Mouse (Mus musculus) adrenal gland, postnatal 36 days (tissue): ENCODE measurements around the gene Dzip3. TPM values are rescaled to one million over a fixed set of nuclear protein-coding genes. Genes with fewer than 3 reads are reported as not detected.
A peak's percentile ranks its signal among the peaks of the same experiment; 100 is the strongest.

ENCODE experiments used
- DNase-seq, 2 experiments: peaks; one replicate each; pipeline ENCODE4 v3.0.0; 2021; ENCODE audit warnings: mixed read lengths in 1 of 2
- long read RNA-seq, 2 experiments: library from polyadenylated mRNA; stranded (forward); transcript quantifications; one replicate each; pipeline ENCODE4 v2.0.0; 2021; ENCODE audit warnings: borderline sequencing depth in 2 of 2
- total RNA-seq, 2 experiments: library from RNA; stranded (reverse); gene quantifications; 2 replicates each; pipeline ENCODE4 v1.2.3; 2021

Dzip3 gene
- 10 to 100 TPM; 19.2 to 21.8 TPM for total RNA-seq
- long read RNA-seq, experiment 1, partial matches to known transcripts: 4 of 8 reads
- long read RNA-seq, experiment 1, other reads (novel, unspliced or antisense): 4 of 8 reads
- long read RNA-seq, experiment 2, partial matches to known transcripts: 1 of 3 reads
- long read RNA-seq, experiment 2, other reads (novel, unspliced or antisense): 2 of 3 reads

DNA sequence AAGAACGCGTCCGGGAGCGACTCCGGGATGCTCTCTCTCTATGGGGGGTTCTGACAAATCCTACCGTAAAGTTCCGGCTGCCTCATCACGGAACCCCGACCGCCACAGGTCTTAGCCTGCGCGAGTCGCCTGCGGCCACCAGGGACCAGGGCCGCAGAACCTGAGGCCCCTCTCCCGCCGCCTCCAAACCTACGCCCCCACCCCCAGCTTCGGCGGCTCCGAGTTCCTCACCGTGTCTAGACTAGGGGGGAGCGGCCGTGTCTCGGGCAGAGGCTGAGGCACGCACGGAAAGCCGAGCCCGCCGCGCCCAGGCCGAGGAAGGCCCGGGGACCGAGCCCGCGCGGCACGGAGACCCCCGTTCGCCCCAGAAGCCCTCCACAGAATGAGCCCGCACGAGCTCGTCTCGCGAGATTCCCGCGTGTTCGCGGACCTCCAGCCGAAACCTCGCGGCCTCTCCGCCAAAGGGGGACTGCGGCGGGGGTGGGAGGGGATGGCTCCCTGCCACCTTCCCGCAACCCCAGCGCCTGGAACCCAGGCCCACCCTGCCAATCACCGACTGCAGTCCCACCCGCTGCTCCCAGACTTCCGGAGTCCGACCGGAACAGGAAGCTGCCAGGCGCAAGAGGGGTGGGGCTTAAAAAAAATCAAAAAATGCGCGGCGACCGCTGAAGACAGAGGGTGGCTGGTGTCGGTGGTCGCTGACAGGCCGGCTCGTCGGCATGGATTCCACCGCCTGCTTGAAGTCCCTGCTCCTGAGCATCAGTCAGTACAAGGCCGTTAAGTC, at the start of gene Dzip3, which contains the start of gene Cip2a:
Gene Dzip3 (minus strand): TSS at position 607 of the 784 bp plus-strand sequence.
Gene Cip2a (plus strand): TSS at position 627 of the 784 bp plus-strand sequence.
- peak; percentile 90 to 92 for DNase-seq

DNA sequence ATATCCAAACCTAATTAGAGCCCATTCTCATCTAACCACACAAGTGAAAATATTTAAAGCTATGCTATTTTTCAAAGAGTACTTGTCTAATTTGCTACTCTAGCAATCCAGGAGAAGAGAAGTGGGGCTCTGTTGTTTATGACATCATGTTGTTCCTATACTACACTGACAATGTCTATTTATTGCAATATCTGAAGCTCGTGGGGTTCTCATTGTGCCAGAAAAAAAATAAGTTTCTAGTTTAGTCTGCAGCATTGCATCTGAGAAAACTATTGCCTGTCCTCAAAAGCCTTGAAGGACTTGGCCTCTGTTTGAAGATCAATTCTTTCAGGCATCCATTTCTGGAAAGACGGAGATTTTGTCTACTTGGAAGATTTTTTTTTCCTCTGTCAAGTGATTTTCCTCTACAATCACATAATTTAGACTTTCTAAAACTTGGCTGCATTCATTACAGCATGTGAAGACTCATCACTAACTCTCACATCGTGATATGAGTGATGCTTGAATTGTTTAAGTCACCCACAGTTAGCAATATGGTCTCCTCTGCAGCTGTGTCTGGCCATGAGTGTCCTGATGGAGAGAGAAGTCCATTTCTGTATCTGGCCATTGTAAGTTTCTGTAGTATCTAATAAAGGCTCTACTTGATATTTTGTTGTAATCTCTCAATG, 46.7 kb upstream of the Dzip3 start:
- DNase-seq: no peak

DNA sequence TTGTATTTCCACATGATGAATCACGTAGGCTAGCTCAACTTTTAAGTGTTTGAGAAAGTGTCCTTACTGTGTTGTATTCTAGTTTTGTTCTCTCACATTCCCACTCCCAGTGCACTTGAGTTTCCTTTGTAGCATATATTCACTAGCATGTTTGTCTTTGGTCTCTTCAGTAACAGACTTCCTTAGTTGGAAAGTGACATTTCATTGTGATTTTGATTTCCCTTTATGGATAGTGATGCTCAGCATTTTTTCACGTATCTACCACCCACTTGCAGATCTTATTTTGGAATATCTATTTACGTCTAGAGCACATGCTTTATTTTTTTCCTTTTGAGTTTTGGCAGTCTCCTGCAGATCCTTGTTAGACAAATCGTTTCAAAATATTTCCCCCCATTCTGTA, 43.8 kb upstream of the Dzip3 start:
- no peak for DNase-seq

DNA sequence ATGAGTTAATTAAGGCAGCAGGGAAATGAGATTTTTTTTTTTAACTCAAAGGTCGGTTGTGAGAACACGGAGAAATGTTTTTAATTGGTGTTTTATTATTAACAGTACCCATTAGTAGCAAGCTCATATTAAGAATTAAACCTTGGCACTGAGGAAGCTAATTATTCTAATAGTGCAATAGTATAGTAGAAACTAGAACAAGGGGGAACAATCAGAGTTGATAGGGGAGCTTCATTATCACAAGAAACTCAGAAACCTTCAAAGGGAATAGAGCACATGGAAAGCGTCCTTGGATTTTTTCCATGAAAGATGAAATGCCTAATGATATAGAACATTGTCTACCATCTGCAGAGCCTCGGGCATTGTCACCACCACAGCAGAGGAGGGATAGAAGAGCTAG, 41.9 kb upstream of the Dzip3 start:
- DNase-seq: no peak

DNA sequence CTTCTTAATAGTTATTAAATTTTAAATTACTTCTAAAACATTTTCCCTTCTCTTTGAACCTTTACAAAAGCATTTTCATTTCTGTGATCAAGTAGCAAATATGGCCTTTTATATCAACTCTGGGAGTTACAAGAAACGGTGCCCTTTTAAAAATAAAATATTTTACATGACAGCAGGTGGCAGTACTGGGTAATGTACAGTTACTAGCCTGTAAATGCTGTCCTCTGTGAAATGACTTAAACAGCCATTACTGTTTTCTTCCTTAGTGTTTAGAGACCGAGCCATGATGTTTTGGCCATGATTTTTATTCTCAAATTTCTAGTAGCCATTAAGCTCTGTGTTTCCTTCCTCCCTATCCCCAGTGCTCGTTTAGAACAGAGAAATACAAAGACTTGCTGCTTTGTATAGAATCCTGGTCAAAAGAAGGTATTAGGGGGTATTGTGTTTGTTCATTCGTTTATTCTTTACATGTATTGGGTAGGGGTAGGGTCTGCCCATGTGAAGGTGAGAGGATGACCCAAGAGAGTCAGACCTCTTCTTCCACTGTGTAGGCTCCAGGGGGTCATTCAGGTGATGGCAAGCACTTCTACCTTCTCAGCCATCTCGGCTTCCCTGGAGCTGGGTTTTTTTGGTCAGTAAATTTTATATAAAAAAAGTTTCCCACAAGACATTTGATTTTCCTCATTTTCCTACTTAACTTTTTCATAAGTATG, 22.8 kb upstream of the Dzip3 start:
- DNase-seq: no peak

DNA sequence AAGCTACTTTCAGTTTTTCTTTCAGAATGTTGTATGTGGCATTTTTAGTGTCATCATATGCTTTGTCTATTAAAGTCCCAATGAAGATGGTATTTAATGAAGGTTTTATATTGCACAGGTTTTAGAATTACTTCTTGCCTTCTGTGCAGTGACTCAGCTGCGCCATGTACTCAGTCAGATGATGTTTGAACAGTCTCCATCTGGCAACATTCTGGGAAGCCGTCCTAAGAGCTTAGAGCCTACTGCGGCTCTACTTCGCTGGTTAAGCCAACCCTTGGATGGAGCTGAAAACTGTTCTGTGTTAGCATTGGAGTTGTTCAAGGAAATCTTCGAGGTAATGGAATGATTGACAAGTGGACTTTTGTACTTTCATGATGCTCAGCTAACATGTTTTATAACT, 10.2 kb upstream of the Dzip3 start:
- DNase-seq: no peak

DNA sequence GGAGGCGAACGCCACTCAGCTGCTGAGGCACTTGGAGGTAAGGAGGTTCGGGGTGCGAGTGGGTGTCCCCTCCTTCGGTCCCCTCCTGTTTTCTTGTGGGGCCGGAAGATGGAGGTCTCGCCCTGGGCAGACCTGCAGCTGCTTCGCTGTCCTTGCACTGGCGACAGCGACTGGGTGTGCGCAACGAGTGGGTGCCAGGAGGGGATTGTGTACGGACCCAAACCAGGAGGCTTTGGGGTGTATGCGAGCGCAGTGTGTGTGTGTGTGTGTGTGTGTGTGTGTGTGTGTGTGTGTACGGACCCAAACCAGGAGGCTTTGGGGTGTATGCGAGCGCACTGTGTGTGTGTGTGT, 353 bp upstream of the Dzip3 start:
- no peak for DNase-seq

DNA sequence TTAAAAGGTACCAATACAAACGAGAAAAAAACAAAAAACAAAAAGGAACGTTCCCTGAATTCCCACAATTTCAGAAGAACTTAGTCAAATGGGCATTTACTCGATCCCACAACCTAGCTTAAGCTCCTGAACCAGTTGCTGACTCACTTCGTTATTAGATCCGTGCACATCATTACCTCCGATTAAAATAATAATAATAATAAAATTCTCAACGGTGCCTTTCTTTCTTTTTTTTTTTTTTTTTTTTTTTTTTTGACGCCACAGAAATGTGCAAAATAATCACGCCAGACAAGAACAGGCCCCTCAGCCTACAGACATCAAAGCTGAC, 770 bp downstream of the Dzip3 start:
- no peak for DNase-seq

DNA sequence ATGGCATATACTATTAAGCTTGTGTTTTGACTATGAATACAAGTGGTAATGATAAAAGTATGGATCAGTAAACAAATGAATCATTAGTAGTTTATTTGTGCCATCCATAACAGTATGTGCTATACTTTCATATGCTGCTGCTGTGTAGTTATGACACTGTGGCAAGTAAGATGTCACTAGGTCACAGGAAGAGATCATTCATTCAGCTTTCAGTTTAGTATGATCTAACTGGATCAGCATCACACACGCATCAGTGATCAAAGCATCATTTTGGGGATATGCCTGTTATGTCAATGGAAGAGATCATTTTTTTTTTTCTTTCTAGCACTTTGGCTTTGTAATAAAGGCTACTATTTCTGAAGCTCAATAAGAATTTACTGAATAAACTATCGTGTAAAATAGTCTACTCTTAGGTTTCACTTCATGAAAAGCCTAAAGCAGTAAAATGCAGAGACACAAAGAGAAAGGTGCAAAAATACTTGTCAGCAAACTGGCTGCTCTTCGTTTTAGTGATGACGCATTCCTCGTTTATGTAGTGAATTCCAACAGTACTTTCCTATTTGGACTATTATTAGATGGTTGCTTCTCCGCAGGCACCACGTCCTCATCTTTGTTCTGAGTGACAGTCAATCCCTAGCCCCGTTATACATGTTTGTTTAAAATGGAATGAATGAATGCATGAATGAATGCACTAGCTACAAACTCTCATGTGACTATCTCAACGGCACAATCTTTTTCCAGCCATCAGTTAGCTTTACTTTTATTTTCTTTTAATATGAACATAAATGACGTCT, 1.3 kb downstream of the Dzip3 start:
- no peak for DNase-seq

DNA sequence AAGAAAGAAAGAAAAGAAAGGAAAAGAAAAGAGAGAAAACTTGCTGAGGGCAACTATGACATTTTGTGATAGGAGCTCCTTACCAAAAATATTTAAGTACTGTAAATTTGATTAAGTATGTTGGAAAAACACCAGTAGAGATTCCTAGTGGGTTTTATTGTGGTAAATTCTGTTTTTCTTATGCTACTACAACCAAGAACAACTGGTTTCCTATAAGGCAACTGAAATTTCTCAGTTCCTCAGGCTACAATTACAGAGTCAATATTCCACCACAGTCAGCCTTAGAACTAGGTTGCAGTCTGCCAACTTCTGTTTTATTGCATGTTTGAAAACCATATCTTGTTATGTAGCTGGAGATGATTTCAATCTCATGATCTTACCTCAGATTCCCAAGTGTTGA, 4.3 kb downstream of the Dzip3 start:
- DNase-seq: no peak

DNA sequence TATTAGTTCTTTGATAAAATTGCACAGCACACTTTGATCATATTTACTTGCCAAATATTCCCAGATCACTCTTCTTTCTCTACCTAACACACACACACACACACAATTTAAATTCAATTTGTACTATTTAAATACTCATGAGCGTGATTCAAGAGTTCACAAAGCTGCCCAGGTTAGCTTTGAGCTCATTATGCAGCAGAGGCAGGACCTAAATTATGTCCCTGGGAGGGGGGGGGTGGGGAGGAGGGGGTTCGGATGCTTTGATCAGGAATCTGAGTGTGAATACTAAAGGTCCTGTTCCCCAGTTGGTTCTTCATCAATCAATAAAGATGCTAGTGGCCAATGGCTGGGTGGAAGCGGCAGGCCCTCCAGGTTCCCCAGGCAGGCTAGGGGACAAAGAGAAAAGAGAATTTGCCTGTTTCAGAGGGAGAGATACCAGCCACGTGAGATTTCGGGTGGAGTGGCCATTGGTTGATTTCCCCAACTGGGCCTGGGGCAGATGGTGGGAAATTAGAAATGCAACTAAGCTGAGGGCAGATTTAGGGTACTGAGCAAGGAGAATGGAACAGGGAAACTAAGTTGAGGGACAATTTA, 8.8 kb downstream of the Dzip3 start:
- DNase-seq: no peak

DNA sequence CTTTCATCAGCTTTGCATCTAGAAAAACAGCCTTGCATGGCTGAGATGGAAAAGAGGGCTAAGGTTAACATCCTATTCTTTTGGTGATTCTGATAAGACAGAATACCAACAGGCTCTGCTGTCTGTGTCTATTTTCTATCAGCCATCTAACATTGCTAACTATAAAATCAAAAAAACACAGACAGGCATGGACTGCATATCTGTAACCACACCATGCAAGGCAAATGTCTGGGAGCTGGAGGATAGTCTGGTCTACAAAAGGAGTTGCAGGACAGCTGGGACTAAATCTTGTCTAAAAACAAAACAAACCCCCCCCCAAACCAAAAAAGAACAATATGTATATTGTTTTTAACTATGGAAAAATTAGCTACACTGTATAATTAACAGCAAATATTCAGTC, 14.0 kb downstream of the Dzip3 start:
- no peak for DNase-seq

DNA sequence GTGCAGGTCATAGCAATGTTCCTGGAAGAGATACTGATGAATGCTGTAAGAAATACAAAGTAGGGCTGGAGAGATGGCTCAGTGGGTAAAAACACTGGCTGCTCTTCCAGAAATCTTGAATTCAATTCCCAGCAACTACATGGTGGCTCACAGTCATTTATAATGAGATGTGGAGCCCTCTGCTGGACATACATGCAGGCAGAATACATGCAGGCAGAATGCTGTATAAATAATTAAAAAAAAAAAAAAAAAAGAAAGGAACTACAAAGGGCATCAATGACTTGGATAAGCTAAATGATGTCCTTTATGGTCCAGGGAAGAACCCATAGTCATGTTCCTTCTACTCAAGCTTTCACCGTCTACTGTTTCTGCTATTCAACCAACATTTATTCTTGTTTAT, 20.4 kb downstream of the Dzip3 start:
- DNase-seq: no peak

DNA sequence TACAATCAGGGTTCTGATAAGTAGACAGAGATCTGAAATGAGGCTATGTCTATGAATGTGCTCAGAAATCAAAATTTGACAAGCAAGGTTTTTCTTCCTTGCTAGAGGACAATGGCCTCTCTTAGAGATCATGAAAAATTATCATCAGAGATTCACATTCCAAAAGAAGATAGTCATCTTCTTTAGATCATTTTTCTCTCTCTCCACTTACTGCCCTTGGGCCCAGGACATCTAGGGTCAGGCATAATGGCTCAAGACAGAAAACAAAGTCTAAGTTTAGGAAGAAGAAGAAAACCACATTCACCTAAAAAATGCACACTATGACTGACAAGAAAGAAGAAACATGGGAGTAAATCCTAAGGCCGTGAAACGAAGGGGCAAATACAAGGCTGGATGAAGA, 21.0 kb downstream of the Dzip3 start:
- DNase-seq: no peak

DNA sequence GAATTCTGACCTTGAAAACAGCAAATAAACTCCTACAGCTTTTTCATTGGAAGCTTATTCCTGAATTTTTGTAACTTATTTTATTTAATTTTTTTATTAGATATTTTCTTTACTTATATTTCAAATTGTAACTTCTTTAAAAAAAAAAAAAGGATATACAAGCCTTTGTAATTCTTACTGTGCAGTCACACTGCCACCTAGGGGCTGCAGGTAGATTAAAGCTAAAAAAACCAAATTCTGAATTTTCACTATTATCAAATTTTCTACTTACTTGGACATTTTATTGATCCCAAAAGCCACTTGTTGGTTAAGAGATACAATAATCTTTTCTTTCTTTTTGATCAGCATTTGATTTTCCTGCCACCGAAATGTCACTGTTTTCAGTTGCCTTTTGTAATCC, 52.2 kb downstream of the Dzip3 start:
- peak; percentile 4 to 40 for DNase-seq

DNA sequence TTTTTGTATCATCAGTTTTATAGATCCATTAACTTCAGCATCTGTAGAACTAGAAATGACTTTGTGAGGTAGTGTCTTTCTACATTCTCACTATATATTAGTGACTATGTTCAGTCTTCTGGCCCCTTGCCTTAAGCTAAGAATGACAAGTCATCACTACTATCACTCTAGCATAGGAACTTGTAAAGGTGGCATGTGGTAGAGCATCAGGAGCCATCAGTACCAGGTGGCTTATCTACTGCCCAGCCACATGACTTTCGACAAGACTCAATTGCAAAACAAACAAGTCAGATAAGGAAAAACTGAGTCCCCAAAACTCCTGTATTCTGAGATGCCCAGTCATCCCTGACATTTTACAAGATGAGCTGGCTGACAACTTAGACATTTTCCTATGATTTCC, 70.2 kb downstream of the Dzip3 start:
- DNase-seq: no peak

DNA sequence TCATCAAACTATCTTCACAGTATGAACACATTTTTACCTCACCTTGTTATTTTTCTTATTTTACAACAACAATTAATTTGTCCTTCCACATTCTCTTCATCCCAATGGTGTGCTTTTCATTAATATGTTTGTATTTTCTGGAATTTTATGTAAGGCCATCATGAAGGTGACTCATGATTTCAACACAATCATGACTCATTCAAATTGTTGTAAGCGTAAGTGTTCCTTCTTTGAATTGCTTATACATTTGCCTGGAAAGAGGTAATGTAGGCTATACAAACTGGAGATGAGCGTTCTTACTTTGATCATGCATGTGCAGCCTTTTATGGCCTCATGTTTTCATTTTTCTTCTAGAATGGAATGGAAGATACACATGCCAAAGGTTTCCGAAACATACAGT, 80.8 kb downstream of the Dzip3 start:
- no peak for DNase-seq

DNA sequence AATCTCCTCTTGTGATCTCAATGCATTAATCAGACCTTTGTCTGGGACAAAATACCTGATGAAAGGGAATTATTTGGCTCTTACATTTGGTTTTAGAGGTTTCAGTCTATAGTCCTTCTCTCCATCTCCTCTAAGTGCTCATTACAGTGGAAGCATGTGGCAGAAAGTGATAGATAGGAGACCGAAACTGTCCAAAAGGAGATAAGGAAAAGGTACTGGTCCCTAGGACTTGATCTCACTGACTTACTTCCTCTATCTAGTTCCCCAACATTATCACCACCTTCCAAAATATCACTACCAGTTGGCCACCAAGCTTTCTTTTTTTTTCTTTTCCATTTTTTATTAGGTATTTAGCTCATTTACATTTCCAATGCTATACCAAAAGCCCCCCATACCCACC, 82.8 kb downstream of the Dzip3 start:
- no peak for DNase-seq

DNA sequence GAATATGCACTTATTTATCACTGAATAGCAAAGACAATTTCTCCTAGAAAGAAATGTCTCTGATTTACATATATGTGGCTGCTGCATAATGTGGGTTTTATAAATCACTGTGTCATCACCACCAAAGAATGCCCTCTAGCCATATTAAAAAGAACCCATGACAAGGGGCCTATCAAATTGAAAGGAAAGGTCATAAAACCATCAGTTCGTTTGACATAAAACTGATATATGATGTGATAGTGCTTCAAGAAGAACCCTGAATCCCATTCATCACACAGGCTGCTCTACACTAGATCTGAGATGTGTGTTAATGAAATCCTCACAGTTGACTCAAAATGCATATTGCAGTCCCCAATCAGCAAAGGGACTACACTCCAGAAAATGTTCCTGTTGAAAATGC, 94.1 kb downstream of the Dzip3 start:
- DNase-seq: no peak

DNA sequence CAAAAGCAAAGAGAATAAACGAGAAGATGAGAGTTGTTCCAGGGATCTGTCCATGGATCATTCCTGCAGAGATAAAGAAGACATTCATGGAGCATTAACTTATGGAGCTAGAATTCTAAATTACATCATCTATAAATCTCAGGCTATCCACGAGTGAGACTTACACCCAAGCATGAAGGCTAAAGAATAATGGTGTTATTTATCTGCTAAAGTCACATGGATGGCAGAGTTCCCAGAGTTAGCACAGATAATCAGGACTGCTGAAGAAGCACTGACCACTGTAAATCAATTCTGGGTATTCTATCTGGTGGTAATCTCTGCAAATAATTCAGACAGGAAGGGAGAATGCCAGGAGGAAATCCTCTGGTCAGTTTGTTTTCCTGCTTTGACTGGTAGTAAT, 103.2 kb downstream of the Dzip3 start:
- DNase-seq: no peak
